Mouse (Mus musculus): ENCODE measurements around the gene Olfr1441. TPM values are rescaled to one million over a fixed set of nuclear protein-coding genes. Genes with fewer than 3 reads are reported as not detected.

The Olfr1441 gene
- not detected for polyA plus RNA-seq (2017; shearing (Covaris generic))

GRCm38 (mm10) chr19:12417361-12417760 is at the start of gene Olfr1441:
Gene Olfr1441 (plus strand): TSS chr19:12417433.
- no peak for ATAC-seq

GRCm38 (mm10) chr19:12373004-12373403 is 44.2 kb upstream of the Olfr1441 start:
- ATAC-seq = no peak

GRCm38 (mm10) chr19:12374465-12375025 is 42.7 kb upstream of the Olfr1441 start:
- ATAC-seq = no peak

GRCm38 (mm10) chr19:12386979-12387378 is 30.3 kb upstream of the Olfr1441 start, which contains the start of gene Olfr1440:
Gene Olfr1440 (plus strand): TSS chr19:12387279.
- ATAC-seq = no peak

GRCm38 (mm10) chr19:12413737-12414136 is 3.5 kb upstream of the Olfr1441 start:
- no peak for ATAC-seq

- no peak for ATAC-seq
Observed at GRCm38 (mm10) chr19:12418312-12418711, 1.1 kb downstream of the Olfr1441 start.

- no peak for ATAC-seq
Observed at GRCm38 (mm10) chr19:12420555-12420954, 3.3 kb downstream of the Olfr1441 start.

GRCm38 (mm10) chr19:12421680-12422079 is 4.4 kb downstream of the Olfr1441 start:
- no peak for ATAC-seq

GRCm38 (mm10) chr19:12427101-12427500 is 9.9 kb downstream of the Olfr1441 start:
- no peak for ATAC-seq

- no peak for ATAC-seq
Observed at GRCm38 (mm10) chr19:12427605-12428004, 10.4 kb downstream of the Olfr1441 start, which contains the start of gene Pfpl. Gene Pfpl (plus strand): TSS chr19:12427905.

GRCm38 (mm10) chr19:12433033-12433432 is 15.8 kb downstream of the Olfr1441 start:
- ATAC-seq = peak; percentile 63

- ATAC-seq = no peak
Observed at GRCm38 (mm10) chr19:12435011-12435416, 17.8 kb downstream of the Olfr1441 start.

GRCm38 (mm10) chr19:12435750-12436524 is 18.7 kb downstream of the Olfr1441 start:
- no peak for ATAC-seq

- no peak for ATAC-seq
Observed at GRCm38 (mm10) chr19:12439581-12439980, 22.3 kb downstream of the Olfr1441 start.

GRCm38 (mm10) chr19:12440103-12440725 is 23.0 kb downstream of the Olfr1441 start:
- ATAC-seq = no peak

GRCm38 (mm10) chr19:12442560-12442959 is 25.3 kb downstream of the Olfr1441 start:
- ATAC-seq = no peak

- ATAC-seq = no peak
Observed at GRCm38 (mm10) chr19:12445014-12445413, 27.8 kb downstream of the Olfr1441 start.

GRCm38 (mm10) chr19:12457401-12458066 is 40.3 kb downstream of the Olfr1441 start:
- no peak for ATAC-seq

- no peak for ATAC-seq
Observed at GRCm38 (mm10) chr19:12459516-12459915, 42.3 kb downstream of the Olfr1441 start.

GRCm38 (mm10) chr19:12460282-12461249 is 43.3 kb downstream of the Olfr1441 start, which contains the start of gene Mpeg1:
Gene Mpeg1 (plus strand): TSS chr19:12460779.
- no peak for ATAC-seq

GRCm38 (mm10) chr19:12462851-12463721 is 45.9 kb downstream of the Olfr1441 start:
- no peak for ATAC-seq
